Mouse (Mus musculus): ENCODE results near the gene Plekha1.

Gene Plekha1

DNA sequence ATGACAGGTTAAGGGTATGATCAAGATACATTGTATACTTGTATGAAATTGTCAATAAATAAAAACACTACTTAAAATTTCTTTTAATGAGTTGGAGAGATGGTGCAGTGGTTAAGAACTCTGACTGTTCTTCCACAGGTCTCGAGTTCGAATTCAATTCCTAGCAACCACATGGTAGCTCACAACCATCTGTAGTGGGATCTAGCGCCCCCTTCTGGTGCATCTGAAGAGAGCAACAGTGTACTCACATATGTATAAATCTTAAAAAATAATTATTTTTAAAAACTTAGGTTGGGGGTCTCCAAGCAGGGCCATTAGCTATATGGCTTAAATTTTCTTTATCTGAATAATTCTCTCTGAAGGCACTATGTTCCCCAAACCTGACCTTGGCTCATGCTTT, 64.8 kb downstream of the Plekha1 start:
- DNase-seq, result peak in 1 of 2 experiments; percentile 19

DNA sequence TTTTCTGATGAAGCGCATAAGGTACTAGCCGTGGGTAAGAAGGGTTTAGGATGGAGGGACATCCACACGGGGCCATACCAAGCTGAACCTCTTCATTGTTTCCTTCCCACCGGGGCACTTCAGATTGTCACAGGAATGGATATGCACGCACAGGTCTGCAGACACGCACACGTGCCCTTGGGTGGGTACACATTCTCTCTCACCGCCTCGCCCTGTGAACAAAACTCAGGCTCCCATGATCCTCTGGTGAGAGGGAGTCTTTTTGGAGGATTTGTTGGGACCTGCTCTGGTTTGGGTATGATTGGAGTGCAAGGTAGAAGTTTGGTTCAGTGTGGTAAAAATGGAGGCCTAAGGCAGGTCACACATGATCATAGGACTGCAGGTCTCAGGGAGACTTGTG, 67.4 kb downstream of the Plekha1 start:
- no peak for DNase-seq

DNA sequence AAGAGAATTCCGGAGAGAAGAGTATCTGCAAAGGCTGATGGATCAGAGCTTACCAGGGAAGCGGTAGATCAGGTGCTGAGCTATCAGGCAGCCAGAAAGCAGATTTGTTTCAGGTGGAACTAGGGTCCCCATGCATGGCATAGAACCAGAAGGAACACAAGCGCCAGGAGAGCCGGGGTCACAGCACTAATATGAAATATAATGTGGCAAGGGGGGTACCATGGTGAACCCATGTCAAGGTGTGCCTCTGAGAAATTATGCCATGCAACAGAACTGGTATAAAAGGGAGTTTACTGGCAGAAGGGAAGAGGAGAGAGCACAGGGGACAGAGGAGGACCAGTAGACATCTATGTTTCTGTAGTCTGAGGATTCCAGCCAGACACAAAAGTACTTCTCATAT, 69.1 kb downstream of the Plekha1 start:
- DNase-seq, result no peak

DNA sequence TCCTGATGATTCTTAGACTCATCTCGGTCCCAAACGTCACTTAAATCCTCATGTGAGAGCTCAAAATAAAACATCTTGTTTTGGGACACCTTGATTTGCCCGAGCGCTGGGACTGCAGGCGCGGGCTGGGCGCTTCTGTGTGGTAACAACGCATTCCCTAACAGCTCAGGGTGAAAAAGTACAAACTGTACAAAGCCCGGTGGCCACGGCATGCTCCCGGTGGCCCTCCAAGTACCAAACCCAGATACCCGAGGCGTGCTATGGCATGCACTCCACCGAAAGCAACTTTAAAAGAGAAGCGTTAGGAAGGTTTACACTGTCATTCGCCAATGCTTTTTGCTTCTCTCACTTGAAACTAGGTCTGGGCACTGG, 69.9 kb downstream of the Plekha1 start:
- no peak for DNase-seq

DNA sequence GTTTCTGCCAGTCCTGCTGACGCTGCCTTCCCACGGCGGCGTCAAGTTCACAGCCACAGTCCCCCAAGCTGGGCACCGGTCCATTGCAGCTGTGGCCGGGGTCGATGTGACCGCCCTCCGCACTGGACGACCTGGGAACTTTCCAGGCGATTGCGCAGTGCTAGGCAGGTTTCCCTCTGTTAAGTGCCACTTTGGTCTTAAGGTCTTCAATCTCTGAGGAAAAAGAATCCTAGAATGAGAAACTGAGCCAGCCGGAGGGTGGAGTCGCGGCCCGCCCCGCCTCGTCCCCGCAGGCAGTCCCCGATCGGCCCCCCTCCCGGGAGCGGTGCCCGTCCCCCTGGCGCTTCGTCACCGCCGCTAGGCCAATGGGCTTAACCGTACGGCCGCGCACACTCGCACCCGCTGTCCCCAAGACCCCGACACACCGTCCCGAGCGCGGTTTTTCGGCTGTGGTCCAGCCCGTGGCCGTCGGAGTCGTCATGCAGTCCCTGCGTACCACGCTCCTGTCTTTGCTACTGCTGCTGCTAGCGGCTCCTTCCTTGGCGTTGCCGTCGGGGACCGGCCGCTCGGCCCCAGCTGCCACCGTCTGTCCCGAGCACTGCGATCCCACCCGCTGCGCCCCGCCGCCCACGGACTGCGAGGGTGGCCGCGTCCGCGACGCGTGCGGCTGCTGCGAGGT, 70.4 kb downstream of the Plekha1 start, which contains the start of gene Htra1:
Htra1 (plus strand) TSS at position 319 of the 679 bp plus-strand sequence.
- peak in 1 of 2 experiments; percentile 7 for DNase-seq

DNA sequence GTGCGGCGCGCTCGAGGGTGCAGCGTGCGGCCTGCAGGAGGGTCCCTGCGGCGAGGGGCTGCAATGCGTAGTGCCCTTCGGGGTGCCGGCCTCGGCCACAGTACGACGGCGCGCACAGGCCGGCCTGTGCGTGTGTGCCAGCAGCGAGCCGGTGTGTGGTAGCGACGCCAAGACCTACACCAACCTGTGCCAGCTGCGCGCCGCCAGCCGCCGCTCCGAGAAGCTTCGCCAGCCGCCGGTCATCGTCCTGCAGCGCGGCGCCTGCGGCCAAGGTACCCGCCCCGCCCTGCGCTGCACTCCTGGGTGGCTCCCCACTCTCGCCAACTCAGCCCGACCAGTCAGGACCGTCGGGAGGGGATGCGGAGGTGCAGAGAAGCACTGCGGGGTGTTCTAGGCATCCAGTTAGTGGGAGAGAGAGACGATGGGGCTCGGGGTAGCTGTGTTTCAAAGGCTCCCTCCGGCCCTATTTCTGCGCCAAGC, 71.0 kb downstream of the Plekha1 start:
- no peak for DNase-seq

DNA sequence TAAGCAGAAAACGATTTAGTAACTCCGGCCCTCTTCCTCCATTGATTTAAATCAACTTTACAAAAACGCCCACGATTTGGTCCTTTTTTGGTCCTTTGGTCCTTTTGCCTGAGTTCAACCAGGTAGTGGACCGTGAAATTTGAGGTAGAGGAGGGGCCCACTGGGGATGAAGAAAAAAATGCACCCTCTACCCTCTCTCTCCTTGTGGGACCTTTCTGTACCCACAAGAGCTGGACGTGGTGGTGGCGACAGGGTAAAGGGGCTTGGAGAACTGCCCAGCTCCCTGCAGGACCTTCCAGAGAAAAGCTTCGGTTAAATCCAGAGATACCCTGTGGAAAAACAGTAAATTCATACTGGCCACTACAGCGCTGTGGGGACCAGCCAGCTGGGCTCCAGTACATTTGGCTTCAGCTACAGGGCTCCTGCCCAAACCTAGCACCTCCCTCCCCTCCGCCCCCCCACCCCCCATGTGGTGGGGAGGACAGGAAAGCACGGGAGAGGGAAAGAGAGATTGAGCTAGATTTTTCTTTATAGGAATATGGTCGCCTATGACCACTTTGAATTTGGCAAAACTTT, 71.8 kb downstream of the Plekha1 start:
- no peak for DNase-seq

DNA sequence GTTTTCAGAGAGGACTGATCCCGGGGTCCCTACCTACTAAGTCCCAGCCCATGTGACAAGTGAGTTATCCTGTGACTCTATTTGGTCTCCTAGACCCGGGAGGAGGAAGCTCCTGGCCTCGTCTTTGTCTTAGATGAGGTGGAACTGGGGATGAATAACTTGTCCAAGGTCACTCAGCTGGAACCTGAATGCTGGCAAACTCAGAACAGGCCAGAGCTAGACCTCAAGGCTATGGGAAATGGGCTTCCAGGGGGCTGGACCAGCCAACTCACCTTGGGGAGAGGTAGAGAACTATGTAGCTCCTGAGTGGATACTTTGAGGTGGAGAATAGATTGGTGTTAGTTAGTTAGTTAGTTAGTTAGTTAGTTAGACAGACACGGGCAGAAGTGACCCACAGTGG, 72.4 kb downstream of the Plekha1 start:
- no peak for DNase-seq

DNA sequence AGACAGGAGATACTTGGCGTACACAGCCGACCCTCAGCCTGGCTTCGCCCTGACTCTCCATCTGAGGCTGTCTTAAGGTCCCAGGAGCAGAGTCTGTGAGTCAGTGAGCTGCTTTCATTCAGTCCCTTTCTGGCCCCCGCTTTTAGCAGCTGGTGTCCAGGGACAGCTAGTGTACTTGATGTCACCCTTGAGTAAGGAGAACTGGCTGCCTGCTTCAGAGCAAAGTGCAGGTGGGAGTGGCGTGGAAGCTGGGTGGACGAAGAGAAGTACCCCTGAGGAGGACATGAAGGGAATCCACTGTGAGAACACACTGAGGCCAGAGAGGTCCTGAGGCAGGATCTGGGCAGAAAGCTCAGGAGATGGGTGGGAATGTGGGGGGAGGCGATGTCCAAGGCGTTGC, 73.3 kb downstream of the Plekha1 start:
- DNase-seq, result no peak

DNA sequence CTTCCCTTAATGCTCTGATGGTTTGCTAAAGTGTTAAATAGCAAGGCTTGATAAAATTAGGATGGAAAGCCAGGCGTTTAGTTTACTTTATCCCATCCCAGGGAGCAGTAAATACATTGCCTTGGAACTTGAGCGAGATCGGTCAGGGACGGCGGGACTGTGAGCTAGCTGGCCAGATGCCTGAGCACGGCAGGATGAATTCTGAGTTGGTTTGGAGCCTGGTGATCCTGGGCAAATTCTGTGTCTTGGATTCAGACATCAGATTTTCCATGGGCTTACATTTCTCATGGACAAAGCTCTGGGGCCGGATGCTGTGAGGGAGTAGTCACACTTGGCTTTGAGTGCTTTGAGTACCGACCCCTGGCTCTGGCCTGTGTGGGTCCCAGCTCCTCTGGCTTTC, 75.2 kb downstream of the Plekha1 start:
- no peak for DNase-seq

DNA sequence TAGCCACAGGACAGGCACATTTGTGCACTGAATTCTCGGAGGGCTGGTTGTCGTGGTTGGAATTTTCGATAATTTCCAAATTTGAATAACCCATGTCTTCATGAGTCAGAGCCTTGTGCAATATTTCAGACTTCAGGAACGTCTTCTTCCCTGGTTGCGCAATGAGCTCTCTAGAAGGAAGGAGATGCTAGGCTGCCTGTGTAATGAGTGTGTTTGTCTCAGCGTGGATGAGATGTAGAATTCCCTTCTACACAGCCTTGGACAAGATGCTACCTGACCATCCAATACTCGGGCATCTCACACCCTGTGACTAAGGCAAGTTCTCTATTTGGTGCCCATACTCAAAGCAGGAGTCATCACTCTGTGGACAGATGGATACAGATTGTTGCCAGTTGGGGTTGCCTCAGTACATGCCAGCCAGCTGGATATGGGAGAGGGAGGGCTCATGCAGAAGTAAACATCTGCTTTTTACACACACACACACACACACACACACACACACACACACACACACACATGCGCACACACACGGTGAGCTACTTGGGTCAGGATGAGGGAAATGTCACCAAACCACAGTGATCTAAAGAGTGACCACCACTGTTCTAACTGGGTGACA, 77.8 kb downstream of the Plekha1 start:
- no peak for DNase-seq

DNA sequence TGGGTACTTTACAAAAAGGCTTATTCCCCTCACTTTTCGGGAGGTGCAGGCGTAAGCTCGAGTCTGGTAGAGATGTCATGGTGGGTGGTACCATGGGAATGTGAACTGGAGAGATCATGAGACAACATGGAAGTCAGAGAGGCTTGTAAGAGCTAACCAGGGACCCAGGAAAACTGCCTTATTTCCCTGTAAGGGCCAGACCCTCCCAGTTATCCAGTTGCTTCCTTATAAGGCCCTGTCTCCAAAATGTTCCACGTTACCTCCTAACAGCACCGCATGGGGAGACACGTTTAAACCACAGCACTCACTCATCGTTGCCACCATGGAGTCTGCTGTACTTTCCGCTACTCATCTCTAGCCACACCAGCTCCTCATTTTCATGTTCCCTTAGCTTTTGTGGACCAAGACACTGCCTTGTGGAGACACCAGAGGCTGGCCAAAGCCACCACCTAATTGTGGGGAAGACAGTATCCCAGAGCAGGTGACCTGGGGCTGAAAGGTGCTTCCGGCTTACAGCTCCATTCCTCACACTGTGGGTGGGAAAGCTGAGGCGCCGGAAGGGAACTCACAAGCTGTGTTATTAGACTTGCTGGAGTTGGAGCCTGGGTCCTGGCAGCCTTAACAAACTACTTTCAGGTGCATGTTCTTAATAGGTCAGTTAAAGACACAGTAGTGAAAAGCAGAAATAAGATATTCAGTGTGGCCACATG, 79.4 kb downstream of the Plekha1 start:
- no peak for DNase-seq

DNA sequence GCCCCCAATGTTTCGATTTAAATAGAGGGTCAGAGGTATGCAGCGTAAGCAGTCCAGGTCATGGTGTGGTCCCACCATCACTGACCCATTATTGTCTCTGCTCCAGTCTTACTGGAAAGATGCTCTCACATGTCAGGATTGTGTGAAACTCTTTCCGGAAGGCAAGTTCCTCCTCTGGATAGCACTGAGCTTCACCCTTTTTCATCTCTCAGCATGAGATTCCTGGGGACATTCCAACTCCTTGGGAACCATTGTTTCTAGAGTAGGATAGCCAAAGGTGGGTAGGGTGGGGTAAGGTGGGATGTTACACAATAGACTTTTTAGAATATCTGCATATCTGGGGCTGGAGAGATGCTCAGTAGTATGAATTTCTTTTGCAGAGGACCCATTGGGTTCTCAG, 80.2 kb downstream of the Plekha1 start:
- DNase-seq, result no peak

DNA sequence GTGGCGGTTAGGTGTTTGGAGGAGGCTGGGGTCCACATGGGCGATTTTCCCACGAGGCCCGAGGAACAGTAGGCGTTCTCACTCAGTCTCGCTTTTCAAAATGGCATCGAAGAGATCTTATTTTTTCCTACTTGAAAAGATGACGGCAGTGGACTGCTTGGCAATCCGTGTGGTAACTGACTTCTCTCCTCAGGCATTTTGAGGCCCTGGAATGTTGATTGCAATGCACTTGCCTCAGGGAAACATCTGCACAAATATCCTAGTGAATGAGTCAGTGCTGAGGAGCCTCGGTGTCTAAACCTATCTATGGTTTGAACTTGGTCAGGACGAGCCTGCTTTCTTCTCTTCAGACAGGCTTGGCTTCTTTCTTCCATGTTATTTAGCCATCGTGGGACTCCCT, 80.7 kb downstream of the Plekha1 start:
- no peak for DNase-seq

DNA sequence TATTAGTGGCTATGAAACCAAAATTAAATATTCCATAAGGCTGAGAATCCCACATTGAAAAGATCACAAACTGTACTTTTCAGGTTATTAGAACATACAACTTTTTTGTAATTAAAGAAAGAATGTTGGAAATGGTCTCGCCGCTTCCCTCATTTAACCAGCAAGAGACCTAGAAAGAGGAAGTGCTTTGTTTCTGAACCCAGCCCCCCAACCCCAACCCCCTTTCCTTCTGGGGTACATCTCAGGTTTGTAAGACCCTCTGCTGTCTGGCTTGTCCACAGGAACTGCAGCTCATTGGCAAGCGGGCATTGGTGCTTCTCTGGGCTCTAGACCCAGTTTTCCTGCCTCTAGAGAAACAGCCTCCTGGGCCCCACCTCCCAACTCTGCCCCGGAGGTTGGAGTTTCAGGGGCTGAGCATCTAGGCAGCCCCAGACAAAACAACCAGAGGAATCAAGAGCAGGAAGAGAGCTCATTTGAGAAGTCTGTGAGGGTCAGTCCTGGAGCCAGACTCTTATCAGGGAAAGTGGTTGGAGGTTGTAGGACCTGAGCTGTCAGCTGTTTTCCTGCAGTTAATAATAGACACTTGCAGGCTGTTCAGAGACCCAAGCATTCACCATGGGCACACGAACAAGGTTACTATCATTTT, 83.1 kb downstream of the Plekha1 start:
- DNase-seq, result no peak

DNA sequence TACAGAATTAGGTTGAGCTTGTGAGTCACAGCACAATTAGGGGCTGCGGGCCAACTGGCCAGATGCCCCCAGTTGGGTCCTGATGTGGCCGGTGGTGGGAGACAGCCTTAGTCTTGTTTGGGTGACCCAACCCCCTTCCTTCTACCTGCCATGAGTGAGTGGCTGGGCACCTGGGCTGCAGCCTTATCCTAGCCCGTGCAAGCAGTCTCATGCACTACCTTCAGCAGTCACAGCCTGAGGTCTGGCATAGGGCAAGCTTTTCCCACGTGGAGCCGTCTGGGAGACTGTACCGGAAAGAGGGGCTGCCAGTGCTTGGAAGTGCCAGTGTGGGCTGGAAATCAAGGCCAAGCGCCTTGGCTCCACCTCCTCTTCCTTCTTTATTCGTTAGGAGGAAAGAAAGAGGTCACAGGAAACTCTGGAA, 83.8 kb downstream of the Plekha1 start:
- no peak for DNase-seq

DNA sequence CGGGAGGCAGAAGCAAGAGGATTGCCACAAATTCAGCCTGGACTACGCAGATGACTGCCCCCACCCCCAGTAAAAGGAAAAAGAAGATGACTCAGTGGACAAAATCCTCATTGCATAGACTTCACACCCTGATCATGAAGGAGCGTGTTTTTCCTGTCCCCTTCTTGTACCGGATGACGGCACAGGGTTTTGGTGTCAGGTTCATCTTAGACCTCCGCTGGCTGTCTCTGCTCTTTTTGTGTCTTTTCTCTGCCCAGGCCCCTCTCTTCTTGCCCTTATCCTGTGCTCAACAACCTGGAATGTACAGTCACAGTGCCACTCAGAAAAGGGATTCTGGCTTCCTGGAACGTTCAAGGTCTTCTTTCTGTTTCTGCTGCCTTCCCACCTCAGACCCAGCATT, 84.9 kb downstream of the Plekha1 start:
- no peak for DNase-seq

DNA sequence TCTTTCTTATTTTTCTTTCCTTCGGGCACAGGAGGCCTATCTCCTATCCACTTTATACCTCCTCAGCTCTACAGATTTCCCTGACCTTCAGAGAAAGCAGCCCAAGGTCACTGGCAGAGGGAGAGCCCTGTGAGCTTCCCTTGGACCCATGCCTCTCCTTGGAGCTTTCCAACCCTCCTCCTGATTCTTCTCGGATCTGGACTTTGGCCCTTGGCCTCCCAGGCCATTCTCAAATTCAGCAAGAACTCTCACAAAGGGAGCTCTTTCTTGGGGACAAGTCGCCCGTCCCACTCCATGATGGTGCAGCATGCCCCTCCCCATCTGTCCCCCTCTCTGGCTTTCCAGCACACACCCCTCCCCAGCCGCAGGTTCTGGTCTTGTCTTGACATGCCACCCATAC, 85.4 kb downstream of the Plekha1 start:
- DNase-seq, result no peak

DNA sequence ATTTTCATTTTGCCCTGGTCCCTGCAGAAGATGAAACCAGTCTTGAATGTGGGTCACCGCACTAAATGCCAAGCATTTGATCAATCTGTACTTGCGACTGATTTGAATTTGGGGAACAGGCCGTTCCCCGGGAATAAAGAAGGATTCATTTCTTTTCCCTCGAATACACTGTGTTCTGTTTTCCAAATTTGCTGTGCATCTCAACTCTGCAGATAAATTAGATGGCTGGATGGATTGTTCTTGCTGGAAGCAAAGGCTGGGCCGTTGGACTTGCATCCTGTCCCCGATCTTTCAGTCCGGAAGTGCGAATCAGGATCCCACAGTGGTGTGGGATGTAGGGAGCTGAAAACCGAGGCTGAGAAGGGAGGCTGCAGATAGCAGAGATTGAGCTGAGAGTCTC, 87.8 kb downstream of the Plekha1 start:
- DNase-seq, result no peak

DNA sequence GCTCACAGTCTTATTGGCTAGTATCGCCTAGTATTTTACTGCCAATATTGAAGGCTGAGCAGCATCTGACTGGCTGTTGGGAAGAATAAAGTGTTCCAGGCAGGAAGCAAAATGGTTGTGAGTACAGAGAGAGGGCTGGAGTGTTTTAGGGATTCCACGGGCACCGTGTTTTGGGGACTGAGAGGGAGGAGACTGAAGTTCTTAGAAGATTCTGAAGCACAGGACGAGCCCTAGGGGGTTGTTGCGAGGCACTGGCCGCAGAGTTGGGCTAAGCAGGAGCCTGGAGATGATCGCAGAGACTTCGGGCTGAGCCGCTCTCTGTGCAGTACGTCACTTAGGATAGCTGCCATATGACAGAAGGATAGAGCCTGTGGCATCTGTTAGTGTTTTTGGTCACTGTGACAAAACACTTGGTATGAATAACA, 88.6 kb downstream of the Plekha1 start:
- no peak for DNase-seq

DNA sequence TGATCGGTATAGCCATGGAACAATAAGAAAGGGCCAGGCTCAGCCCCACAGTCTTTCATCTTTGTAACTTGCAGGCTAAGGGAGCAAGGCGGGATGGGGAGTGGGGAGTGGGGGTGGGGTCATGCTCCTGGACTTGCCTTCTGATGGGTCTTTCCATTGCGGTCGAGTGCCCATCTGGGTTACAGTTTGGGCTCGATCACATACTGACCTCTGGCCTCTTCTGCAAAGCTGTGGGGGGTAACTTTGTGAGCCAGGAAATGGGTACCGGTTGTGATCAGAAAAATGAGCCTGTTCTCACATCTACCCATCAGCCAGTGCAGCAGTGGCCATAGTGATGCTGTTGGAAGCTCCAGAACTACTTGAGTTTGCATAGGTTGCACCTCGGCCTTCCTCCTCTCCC, 93.0 kb downstream of the Plekha1 start:
- DNase-seq, result no peak

DNA sequence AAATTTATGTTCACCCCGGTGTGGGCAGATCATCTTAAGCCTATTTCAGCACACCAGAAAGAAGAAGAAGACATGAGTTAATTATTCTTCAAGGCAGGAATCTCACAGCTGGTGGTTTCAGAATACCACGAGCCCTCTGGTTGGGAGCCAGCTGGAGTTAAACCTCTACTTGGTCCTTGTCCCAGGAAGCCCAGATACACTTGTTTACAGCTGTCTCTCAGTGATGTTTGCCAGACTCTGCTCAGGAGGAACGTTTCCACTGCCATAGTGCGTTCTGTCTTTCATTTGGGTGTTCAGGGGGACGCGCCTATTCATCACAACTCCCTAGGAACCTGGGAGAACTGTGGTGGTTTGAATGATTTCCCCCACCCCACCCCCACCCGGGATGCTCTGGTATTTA, 94.3 kb downstream of the Plekha1 start:
- no peak for DNase-seq

DNA sequence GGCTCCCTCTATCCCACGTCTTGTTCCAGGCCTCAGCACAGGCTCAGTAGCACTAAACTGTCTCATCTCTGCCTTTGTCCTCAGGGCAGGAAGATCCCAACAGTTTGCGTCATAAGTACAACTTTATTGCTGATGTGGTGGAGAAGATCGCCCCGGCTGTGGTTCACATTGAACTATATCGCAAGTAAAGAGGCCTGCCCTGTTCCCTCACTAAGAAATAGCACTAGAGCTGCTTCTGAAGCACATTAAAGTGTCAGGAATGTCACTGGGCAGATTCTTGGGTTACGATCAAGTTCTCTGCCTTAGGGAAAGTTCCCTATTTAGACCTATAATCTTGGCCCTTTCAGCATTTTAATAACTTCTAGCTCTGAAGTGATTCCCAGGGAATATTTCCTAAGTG, 95.9 kb downstream of the Plekha1 start:
- no peak for DNase-seq

All from B cell, adult 2 months (primary cell).